Mouse (Mus musculus) embryonic facial prominence, embryonic 14.5 days (tissue): ENCODE data around the gene Pgm2. TPM values are rescaled to one million over a fixed set of nuclear protein-coding genes. Genes with fewer than 3 reads are reported as not detected.

ENCODE experiments used
- ATAC-seq: fragments of 200-750 bp; cut with Nextera tagmentation; 2 replicates; pipeline ENCODE4 v1.8.0; 2017; ENCODE audit warnings: low read depth, moderate number of reproducible peaks, moderate TSS enrichment
- DNase-seq: peaks from one replicate; pipeline ENCODE4 v3.0.0-alpha.2; 2015; ENCODE audit warnings: low spot score
- H3K27ac ChIP-seq: fragments of 300-500 bp; sonication (generic); replicated peaks from 2 replicates; pipeline ENCODE4 v1.5.1; 2014; ENCODE audit warnings: low read depth, mild to moderate bottlenecking, low read length, moderate library complexity
- H3K27me3 ChIP-seq: fragments of 300-500 bp; sonication (generic); replicated peaks from 2 replicates; pipeline ENCODE4 v1.6.1; 2014; ENCODE audit warnings: low read length; ENCODE audit not compliant: control insufficient read depth, insufficient read depth
- H3K36me3 ChIP-seq: fragments of 300-500 bp; sonication (generic); 2 replicates; pipeline ENCODE4 v1.6.1; 2014; ENCODE audit warnings: low read length, mixed read lengths; ENCODE audit not compliant: control insufficient read depth, insufficient read depth
- H3K4me1 ChIP-seq: fragments of 300-500 bp; sonication (generic); 2 replicates; pipeline ENCODE4 v1.6.1; 2014; ENCODE audit warnings: antibody characterized with exemption, low read length; ENCODE audit not compliant: control insufficient read depth, insufficient read depth
- H3K4me2 ChIP-seq: fragments of 300-500 bp; sonication (generic); 2 replicates; pipeline ENCODE4 v1.6.1; 2014; ENCODE audit warnings: low read depth, mild to moderate bottlenecking, low read length, moderate library complexity, mixed read lengths
- H3K4me3 ChIP-seq: fragments of 300-500 bp; sonication (generic); 2 replicates; pipeline ENCODE4 v1.5.1; 2014; ENCODE audit warnings: low read depth, mild to moderate bottlenecking, low read length
- H3K9ac ChIP-seq: fragments of 300-500 bp; sonication (generic); 2 replicates; pipeline ENCODE4 v1.6.1; 2014; ENCODE audit warnings: low read depth, mild to moderate bottlenecking, low read length, moderate library complexity, mixed read lengths
- H3K9me3 ChIP-seq: fragments of 300-500 bp; sonication (generic); 2 replicates; pipeline ENCODE4 v1.6.1; 2016; ENCODE audit warnings: low read length; ENCODE audit not compliant: control insufficient read depth
- WGBS: fragments of 180-500 bp; shearing (Covaris S2); extraction: QIAGEN DNeasy Blood & Tissue Kit; methylation state at CpG from one replicate; pipeline ENCODE4 v1.1.7; 2014; 5-methylcytosine and 5-hydroxymethylcytosine counted together
- polyA plus RNA-seq: library from polyadenylated mRNA; unstranded; fragments of >200 nt; fragmentation: Nextera tagmentation; extraction: Ambion mirVana; gene quantifications from 2 replicates; pipeline ENCODE4 v1.2.1, GENCODE M21; 2014

Pgm2 gene
- polyA plus RNA-seq, 1 experiment from 2014 or later = 24.5 TPM

DNA sequence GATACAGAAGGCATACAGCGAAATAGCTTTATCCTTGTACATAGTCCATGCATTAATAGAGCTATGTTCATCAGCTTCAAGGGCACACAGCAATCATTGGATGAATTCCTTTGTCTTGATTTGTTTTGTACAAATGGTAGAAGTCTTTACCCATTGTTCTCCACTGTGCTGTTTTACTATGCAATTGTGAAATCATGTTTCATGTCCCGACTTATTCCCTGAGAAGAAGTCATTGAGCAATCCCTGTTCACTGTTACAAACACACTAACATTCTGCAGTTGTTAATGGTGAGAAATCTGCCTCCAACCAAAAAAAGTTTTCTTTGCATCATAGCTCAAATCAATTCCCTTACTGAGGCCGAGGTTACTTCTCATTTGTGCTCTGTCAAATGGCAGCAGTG lies 47.5 kb downstream of the Pgm2 start:
- no peak overlapping the region for H3K9ac ChIP-seq
- H3K27ac ChIP-seq = no peak overlapping the region
- ATAC-seq = no peak
- no peak overlapping the region for H3K4me2 ChIP-seq
- DNase-seq = no peak
- H3K9me3 ChIP-seq = no peaks in the 10 kb centered on the region
- H3K27me3 ChIP-seq = no peaks in the 10 kb centered on the region
- H3K4me3 ChIP-seq = no peak overlapping the region
- H3K4me1 ChIP-seq = no peaks in the 10 kb centered on the region
- H3K36me3 ChIP-seq = no peaks in the 10 kb centered on the region
- WGBS = 79% methylated on average over 3 of the region's 3 CpGs

DNA sequence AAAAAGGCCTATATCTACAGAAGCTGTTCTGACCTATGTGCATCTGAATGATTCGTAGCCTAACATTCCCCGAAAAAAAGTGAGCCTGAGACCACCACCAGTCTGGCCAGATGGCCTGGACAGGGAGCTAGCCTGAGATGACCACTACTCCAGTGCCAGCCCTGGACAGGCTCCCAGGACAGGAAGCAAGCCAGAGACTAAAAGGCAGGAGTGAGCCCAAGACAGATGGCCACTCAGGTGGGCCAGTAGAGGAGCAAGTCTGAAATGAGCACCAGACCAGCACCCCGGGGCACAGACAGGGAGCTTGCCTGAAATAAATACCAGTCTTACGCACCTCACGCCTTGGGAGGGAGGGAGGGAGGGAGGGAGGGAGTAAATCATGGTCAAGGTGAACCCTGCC lies 51.6 kb downstream of the Pgm2 start:
- H3K9me3 ChIP-seq = no peaks in the 10 kb centered on the region
- ATAC-seq (no peak), DNase-seq (no peak)
- peaks cover 4% of the 10 kb centered on the region; the same call in 1 of the 2 replicates for H3K4me1 ChIP-seq
- H3K27me3 ChIP-seq = no peaks in the 10 kb centered on the region
- H3K4me3 ChIP-seq = no peak overlapping the region
- 74% methylated on average over 5 of the region's 5 CpGs for WGBS
- no peak overlapping the region for H3K4me2 ChIP-seq
- H3K27ac ChIP-seq = no peak overlapping the region
- no peak overlapping the region for H3K9ac ChIP-seq
- H3K36me3 ChIP-seq = no peaks in the 10 kb centered on the region

DNA sequence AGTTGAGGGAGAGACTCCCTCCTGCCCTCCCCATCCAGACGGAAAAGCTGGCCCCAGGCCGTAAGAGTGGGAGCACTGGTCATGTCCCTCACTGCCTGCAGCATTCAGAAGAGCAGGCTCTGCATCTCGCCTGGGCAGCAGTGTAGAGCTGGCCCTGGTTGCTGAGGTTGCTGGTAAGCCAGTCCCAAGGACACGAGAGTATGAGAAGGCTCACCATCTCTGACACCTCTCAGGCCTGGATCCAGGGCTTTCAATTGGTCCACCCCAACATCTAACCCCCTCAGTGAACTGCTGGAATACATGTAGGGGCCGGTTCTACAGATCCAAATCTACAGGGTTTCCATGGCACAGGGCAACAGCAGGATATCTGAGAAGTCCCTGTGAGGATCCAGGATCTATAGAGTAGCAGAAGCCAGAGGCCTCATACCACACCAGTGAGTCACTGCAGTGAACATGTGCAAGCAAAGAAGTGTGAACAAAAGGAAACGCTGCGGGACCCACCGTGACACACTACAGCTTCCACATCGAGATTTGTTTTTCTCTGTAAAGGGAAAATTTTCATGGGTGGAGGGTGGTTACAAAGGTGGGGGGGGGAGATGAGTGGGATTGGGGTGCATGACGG lies 53.7 kb downstream of the Pgm2 start:
- no peak overlapping the region for H3K9ac ChIP-seq
- H3K36me3 ChIP-seq = no peaks in the 10 kb centered on the region
- H3K4me3 ChIP-seq = no peak overlapping the region
- no peaks in the 10 kb centered on the region for H3K27me3 ChIP-seq
- ATAC-seq = peak; percentile 38; the same call in 1 of the 2 replicates
- H3K9me3 ChIP-seq = no peaks in the 10 kb centered on the region
- DNase-seq = peak; percentile 49
- no peak overlapping the region for H3K27ac ChIP-seq
- no peak overlapping the region for H3K4me2 ChIP-seq
- WGBS = 62% methylated on average over 10 of the region's 10 CpGs
- H3K4me1 ChIP-seq = peaks cover 4% of the 10 kb centered on the region; the same call in 1 of the 2 replicates

DNA sequence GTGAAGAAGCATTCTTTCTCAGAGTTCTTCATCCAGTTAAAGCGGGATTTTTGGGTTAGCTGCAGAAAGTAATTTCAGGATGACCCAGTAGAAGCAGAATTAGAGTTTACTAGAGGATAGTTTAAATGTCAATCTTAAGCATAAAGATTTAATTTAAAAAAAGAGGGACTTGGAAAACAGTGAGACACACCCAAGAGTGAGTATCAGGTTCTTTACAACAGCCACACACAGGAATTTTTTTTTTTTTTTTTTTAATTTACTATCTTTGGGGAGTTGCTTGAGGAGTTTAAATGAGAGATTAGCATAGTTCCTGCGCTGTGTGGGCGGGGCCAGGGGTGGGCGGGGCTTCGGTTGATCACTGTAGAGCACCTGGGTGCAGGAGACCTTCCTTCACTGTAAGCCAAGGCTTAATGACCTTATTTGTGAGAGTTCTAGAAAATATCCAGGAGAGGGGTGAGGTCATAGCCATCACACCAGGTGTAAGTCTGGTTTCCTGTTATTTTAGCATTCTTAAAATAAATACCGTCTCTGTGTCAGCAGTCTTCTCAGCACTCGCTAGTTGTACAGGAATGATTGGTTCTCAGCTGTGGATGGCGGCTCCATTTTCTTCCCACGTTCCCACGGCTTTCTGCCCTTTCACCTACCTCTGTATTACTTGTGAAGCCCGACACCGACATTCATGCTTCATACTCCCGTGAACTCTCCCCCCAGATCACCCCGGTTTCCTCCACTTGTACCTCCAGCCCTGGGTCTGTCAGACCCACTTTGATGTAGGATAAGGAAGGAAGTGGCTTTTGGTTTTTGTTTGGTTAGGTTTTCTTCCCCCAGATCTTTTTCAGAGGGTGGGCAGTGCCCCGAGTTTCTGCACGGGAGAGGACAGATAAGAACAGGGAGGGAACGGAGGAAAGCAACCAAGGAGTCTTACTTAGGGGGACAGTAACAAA lies 56.7 kb downstream of the Pgm2 start:
- ATAC-seq (peak; percentile 77; the same call in 1 of the 2 replicates), DNase-seq (no peak)
- H3K4me3 ChIP-seq = no peak overlapping the region
- WGBS = 20% methylated on average over 17 of the region's 17 CpGs
- H3K27me3 ChIP-seq = no peaks in the 10 kb centered on the region
- H3K36me3 ChIP-seq = no peaks in the 10 kb centered on the region
- peak overlapping the region; percentile 37; the same call in 1 of the 2 replicates for H3K4me2 ChIP-seq
- no peaks in the 10 kb centered on the region for H3K9me3 ChIP-seq
- no peak overlapping the region for H3K9ac ChIP-seq
- no peak overlapping the region for H3K27ac ChIP-seq
- peaks cover 4% of the 10 kb centered on the region; the same call in 1 of the 2 replicates for H3K4me1 ChIP-seq

DNA sequence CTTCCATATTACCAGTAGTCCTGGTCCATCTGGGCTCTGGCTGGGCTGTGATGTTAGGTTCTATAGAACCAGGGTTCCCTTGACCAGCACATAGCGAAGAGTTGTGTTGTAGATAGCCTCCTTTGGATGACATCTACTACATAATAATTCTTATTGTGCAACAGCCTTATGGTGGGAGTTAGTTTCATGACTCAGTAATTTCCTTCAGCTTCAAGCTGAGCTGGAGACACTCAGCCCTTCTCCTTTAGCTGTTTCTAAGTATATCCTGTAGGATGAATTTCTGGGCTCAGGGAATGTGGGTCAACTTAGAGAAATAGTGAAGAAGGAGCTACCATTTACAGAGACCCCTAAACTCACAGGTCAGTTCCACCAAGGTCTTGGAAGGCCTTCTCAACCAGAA lies 60.6 kb downstream of the Pgm2 start:
- Histone ChIP-seq H3K4me3 (no peak overlapping the region), H3K27ac (no peak overlapping the region), H3K9ac (no peak overlapping the region), H3K9me3 (no peaks in the 10 kb centered on the region), H3K4me1 (no peaks in the 10 kb centered on the region), H3K4me2 (no peak overlapping the region), H3K36me3 (no peaks in the 10 kb centered on the region), H3K27me3 (peaks cover 7% of the 10 kb centered on the region; the same call in 1 of the 2 replicates)
- 88% methylated on average over 1 of the region's 1 CpGs for WGBS
- DNase-seq = no peak
- no peak for ATAC-seq

DNA sequence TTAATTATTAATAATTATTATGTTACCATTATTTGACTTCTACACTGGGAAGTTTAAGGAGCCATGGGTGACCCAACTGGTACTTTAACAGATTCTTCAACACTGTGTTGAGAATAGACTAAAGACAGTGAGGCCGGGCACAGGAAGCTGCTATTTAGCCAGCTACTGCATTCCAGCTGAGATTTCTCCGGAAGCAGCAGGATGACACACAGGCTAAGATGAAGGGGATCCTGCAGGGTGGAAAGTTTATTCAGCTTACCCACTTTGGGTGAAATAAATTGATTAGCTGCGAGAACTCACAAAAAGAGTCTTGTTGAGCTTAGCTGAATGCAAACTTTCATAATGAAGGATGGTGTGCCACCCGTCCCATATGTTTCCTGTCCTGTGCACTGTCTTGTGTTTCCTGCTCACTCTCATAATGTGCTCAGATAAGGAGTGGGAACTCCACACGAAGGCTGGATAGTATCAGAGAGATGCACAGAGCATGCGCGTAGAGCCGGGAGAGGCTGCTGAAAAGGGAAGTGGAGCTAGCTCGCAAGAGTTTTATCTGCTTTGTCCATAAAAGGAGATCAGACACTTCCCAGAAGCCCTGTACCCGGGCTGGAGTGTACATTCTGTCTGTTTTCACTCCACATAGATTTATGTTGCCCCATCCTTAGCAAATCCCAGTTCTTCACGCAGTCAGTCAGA lies 63.3 kb downstream of the Pgm2 start, which contains the start of gene Tbc1d1:
Tbc1d1 (plus strand) TSS at position 445 of the 690 bp plus-strand sequence.
- DNase-seq (peak; percentile 63), ATAC-seq (no peak)
- Histone ChIP-seq H3K9me3 (no peaks in the 10 kb centered on the region), H3K27ac (no peak within 1 kb of the TSS), H3K9ac (0 out of 2 replicates have a peak within 1 kb of the TSS, but pooled peaks have one; percentile 17), H3K27me3 (peaks cover 31% of the 10 kb centered on the region), H3K4me2 (peak within 1 kb of the TSS; percentile 30; the same call in 1 of the 2 replicates), H3K4me3 (no peak within 1 kb of the TSS), H3K36me3 (no peaks in the 10 kb centered on the region), H3K4me1 (no peaks in the 10 kb centered on the region)
- WGBS = 26% methylated on average over 11 of the region's 11 CpGs

DNA sequence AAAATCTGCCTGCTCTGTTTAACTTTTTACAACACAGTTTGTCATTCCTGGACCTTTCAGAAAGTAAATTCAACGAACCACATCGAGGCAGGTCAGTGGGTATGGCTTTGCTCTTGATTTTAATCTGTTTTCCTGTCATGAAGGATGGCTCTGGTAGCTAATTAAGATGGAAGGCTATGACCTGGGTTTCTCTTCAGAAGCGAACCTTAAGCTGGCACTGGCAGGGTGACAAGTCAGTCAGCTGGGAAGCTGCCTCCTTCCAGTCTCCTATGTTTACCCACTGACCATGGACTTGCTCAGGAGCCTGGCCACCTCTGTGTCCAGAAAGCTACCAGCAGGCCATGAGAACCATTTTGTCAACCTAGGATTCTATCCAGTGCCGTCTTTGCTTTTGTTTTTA lies 63.8 kb downstream of the Pgm2 start:
- DNase-seq = no peak
- WGBS = 44% methylated on average over 4 of the region's 4 CpGs
- H3K4me3 ChIP-seq = no peak overlapping the region
- ATAC-seq = no peak
- no peaks in the 10 kb centered on the region for H3K9me3 ChIP-seq
- peaks cover 37% of the 10 kb centered on the region for H3K27me3 ChIP-seq
- peak overlapping the region; percentile 30; the same call in 1 of the 2 replicates for H3K4me2 ChIP-seq
- no peak overlapping the region for H3K27ac ChIP-seq
- no peaks in the 10 kb centered on the region for H3K36me3 ChIP-seq
- 0 out of 2 replicates have a peak overlapping the region, but pooled peaks have one; percentile 17 for H3K9ac ChIP-seq
- no peaks in the 10 kb centered on the region for H3K4me1 ChIP-seq

DNA sequence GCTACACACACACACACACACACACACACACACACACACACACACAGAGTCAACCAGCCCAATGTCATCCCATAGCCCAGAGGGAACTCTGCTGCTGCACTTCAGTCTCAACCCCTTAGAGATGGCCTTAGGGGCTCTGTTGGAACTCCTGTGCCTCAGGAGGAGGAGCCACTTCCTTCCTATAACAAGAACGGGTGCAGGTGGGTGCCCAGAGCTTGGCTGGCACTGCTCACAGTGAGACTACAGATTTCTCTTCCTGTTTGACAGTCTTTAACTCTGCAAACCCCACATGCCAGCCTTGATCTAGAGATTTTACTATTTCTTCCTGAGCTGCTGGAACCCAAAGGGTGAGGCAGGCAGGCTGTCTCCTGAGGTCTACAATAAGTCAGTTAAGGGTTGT lies 65.2 kb downstream of the Pgm2 start:
- 54% methylated on average over 1 of the region's 1 CpGs for WGBS
- ATAC-seq (no peak), DNase-seq (no peak)
- no peak overlapping the region for H3K4me3 ChIP-seq
- no peak overlapping the region for H3K4me2 ChIP-seq
- no peak overlapping the region for H3K27ac ChIP-seq
- H3K9ac ChIP-seq = no peak overlapping the region
- H3K27me3 ChIP-seq = peaks cover 43% of the 10 kb centered on the region
- no peaks in the 10 kb centered on the region for H3K36me3 ChIP-seq
- no peaks in the 10 kb centered on the region for H3K4me1 ChIP-seq
- no peaks in the 10 kb centered on the region for H3K9me3 ChIP-seq
